Mouse (Mus musculus): ENCODE results near the gene Slc10a7.
A peak's percentile ranks its signal among the peaks of the same experiment; 100 is the strongest.
"Not testable (repeated sequence)": the region's sequence is repeated elsewhere in the genome, so short reads cannot be mapped to it uniquely, and the experiment has no call there.

Slc10a7 gene

DNA sequence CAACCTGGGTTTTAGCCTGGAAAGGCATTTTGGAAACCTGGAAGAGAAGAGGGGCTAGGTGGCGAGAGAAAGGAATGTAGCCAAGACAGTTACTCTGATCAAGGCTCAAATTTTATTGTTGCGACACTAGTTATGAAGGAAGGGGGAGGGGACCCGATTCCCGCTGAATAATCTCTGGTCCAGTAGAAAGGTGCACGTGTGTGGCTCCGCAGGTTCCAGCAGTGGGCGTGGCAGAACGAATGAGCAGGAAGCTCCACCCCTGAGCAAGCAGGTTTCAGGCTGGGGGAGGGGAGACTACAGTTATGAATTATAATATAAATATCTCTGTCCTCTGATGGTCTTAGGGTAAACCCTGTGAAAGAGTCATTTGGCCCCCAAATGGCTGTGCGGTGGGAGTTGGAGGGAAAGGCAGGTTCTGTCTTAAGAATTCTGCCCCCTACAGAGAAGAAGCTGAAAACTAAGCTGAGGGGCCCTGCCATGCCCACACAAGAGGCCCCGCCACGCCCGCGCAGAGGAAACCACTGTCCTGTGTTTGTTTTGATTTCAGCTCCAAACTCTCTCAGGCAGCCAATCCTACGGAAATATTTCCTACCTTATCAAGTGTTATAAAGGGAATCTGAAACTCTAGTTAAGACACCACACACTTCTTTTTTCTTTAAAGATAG is 36.1 kb downstream of the Slc10a7 start:
- not testable (repeated sequence) for DNase-seq (ENCODE audit: low read depth, low spot score)

DNA sequence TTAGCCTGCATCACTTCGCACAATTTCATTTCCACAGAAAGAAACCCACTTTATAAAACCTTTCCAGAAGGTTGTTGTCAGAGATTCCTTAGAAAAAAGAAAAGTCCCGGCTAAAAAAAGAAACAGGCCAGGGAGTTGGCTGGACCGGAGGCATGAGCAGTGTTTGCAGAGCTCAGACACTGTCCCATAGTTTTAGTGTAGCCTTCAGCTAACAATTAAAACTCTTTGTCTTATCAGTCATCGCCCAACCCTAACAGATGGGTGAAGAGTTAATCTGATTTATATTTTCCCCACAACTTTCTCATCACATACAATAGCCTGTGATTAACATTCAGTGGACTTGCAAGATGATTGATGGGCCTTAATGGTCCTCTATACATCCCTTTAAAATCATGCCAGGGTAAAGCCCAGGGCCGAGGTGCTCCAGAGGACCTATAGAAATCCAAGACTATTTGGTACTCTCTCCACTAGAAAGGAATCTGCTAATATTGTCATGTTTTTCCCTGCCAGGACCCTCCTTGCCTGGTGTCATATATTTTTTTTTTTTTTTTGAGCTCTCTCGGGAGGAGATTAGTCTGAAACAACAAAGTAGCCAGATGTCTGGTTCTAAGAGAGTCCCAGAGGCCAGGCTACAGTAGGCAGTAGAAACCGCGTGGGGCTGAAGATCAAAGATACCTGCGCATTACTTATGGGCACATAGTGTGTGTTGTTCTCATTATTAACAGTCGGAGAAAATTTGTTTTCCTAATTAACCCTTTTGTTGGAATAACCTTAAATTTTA is 41.0 kb downstream of the Slc10a7 start:
- no peak for DNase-seq (ENCODE audit: low read depth, low spot score)

DNA sequence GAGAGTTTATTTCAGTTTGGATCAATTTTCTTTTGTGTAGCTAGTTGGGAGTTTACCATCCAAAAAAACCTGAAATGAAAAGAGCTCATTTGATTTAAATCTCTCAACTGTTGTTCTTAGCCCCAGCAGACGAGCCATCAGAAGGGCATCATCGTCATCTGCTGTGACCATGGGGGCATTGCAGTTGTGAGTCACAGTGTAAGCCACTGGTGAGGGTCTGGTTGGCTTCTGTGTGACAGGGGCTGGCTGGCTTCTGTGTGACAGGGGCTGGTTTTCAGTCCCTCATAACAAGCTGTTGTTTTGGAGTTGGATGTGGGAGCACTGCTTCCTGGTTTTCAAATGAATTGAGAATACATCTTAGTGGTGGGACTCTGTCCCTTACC is 41.6 kb downstream of the Slc10a7 start:
- DNase-seq (ENCODE audit: low read depth, low spot score): no peak

DNA sequence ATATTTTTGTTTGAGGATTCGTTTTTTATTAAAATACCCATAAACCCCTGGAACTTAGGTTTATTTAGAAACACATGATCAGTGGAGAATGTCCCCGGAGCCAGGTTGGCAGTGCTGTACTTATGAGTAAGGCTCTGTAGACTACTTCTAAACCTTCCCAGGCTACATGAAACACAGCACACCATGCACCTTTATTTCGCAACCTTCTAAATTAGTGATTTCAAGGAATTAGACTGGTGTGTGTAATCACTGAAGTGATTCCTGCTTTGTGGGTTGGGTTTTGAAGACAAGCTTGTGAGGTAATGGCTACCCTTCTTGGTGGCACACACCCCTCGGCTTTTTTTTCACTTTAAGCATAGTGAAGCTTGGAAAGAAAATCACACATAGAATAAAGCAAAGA is 46.7 kb downstream of the Slc10a7 start:
- no peak for DNase-seq (ENCODE audit: low read depth, low spot score)

DNA sequence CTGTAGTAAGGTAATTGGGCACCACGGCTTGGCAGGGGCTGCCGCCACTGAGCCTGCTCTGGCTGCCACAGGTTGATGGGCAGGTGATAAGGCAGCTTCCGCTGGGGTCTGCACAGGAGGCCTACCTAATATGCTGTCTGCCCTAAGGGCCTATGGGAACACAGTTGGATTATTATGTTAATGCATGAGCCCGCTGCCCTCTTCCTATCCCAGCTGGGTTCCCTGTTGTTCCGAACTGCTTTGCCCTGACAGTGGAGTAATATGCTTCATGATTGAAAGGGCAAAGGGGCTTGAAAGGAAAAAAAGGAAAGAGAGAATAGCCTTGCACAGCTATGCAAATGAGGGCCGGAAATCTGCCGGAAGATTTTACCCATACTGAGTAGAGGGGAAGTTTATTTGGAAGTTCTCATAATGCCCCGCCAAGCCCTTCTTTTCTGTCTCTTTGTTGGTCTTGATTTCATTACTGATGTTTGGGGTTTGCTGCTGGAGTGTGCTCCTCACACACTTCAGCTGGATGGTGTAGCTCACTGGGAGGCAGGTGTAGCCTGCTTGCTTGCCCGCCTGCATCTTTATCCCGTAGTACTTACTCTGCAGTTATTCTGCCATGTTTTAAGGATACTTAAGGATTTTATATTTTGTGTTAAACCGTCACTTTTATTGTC is 47.8 kb downstream of the Slc10a7 start:
- DNase-seq (ENCODE audit: low read depth, low spot score): peak; percentile 38

DNA sequence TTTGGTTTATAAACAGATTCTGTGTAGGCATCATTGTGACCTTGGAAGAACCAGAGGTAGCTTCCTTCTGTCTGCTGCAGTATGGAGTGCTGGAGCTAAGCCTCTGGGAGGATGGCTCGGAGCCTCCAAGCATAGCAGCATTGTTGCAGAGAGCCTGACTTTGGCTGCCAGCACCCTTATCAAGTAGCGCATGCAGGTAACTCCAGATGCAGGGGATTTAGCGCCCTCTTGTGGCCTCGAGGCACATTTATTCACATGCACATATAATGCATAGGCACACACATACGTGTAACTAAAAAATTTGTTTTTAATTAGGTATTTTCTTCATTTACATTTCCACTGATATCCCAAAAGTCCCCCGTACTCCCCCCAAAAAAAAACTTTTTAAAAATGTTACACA is 52.5 kb downstream of the Slc10a7 start:
- no peak for DNase-seq (ENCODE audit: low read depth, low spot score)

DNA sequence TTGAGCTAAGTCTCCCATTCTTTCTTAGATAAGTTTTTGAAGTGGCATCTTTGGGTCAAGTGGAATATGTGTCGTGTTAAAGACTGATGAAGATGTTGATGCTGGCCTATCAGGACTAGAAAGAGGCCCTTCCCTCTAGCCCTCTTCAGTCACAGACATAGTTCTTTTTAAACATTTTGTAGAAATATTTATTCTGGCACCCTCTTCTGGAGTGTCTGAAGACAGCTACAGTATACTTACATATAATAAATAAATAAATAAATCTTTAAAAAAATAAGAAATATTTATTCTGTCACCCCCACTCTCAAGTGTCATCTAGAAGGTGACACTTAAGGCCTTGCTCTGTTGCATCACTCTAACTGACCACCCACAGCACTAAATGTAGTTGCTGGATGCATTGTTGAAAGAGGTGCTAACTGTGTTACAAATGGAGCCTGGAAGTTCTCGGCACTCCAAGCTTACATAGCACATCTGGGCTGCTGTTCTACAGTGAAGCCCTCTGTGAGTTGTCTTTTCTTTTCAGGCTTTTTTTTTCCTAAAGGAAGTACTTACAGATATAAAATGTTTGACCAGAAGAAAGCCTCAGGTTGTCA is 54.4 kb downstream of the Slc10a7 start:
- DNase-seq (ENCODE audit: low read depth, low spot score): no peak

DNA sequence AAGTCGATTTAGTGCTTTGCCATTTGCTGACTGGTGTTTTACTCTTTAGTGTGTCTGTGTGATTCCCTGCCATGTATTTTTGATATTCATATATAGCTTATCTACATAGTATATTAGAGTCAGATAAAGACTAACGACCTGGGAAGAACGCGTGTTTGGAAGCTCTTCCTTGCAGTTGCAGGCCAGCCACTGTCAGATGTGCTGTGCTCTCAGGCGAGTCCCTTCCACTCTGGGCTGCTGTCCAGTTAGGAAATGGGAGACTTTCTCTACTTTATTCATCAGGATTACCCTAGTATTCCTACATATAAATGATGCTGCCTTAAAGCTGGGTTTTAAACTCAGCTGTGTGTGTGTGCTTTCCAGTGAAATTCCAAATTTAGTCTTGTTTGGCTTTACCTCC is 55.1 kb downstream of the Slc10a7 start:
- DNase-seq (ENCODE audit: low read depth, low spot score): no peak

DNA sequence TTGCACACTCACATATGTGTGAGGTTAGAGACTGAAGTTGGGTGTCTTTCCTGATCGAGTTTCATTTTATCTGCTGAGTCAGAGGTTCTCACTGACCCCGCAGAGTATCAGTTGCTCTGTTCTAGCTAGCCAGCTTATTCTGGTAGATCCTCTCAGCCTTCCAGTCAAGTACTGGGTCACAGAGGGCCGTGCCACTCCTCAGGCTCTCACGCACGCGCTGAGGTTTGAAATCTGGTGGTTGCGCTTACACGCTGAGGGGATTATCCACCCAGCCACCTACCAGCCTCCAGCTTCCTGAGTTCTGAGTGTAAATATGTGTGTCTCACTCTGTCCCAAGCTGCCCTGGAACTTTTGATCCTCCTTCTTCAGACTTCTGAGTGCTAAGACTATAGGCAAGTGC is 59.0 kb downstream of the Slc10a7 start:
- no peak for DNase-seq (ENCODE audit: low read depth, low spot score)

DNA sequence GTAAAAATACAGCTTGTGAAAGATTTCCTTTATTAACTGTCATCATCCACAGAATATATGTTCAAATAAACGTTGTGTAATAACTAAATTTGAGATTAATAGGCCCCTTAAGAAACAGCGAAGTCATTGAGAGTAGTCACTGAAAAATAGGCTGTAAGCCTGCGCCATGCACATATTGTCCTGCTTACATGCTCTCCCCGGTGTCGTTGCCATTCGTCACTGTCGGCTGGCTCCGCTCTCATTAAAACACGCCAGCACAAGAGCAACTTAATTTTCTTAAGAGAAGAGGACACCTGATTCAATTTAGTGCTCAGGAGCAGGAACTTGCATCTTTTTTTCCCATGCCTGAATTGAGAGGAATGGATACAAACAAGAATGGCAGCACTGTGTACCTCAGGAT is 62.4 kb downstream of the Slc10a7 start:
- DNase-seq (ENCODE audit: low read depth, low spot score): no peak

DNA sequence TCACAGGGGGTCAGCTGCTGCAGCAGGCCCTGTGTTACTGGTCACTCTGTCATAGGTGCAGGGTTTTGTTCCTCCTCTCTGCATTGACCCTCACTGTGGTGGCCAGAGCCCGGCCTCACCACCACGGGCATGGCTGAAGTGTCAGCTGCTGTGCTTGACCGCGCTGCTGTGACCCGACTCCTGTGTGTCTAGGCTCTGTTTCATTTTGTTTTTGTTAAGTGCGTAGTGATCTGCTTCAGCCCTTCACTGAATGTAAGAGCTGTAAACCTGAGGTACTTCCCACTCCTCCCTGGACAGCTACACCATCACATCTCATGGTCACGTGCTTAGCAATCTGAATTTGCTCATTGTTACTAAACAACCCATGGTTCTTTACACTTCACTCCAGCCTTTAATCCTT is 65.1 kb downstream of the Slc10a7 start:
- no peak for DNase-seq (ENCODE audit: low read depth, low spot score)

DNA sequence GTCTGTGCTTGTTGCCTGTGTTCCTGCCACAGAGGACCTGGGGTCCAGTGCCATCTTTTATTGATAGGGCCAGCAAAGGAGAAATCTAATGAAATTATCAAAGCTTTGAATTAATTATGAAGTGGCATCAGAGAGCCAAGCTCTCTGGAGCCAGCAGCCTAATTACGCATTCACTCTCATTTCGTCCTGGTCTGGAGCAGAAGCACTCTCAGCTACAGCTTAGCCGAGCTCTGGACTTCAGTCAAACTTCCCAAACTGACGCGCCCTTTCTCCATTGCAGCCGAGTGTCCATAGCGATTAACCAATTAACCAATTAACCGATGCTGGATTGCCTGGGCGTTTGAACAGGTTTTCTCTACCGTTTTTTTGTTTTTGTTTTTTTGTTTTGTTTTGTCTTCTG is 68.4 kb downstream of the Slc10a7 start:
- no peak for DNase-seq (ENCODE audit: low read depth, low spot score)

DNA sequence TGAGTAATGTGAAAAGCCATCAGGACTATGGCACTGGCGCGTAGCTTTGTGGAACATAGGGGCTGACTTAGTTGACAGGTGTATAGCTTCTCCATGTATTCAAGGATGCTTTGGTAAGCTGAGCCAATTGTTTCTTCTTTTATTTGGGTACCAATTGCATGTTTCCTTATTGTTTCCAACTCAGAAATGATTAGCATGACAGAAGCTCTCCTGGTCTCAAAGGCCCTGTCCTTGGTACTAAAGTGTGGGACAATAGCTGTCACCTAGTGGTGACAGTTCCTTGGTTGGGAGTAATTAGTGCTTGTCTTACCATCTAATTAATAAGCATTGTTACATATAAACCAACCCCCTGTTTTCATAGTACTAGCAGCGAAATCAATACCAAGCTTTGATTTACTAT is 68.9 kb downstream of the Slc10a7 start:
- DNase-seq (ENCODE audit: low read depth, low spot score): no peak

DNA sequence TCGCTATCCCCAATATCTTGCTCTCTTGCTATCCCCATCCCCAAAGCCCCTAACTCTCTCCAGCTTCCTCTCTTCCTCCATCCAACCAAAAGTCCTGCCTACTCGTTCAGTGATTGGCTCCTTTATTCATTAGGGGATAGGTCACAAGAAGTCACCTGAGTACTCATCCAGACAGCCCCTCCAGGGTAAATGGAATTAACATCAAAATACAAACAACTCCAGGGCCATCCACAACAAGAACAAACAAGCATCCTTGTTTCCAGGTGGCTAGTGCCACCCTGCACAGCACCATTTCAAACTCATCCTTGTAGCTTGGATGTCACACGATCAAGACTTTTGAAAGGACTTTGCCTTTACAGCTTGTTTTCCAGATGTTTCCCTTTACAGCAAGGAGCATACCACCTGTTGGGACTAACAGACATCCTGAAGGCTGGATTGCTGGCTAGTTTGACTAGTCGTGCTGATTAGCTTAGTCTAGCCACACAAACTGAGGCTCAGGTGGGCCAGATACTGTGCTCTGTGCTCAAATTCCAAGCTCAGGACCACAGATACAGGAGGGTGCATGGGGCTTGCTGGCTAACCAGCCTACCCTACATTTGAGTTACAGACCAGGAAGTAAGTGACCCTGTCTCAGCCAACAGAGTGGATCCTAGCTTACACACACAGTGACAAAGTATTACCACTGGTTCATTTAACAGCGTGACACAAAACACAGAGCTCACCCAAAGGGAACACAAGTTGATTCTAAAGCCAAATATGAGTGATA is 75.0 kb downstream of the Slc10a7 start:
- DNase-seq (ENCODE audit: low read depth, low spot score): no peak

DNA sequence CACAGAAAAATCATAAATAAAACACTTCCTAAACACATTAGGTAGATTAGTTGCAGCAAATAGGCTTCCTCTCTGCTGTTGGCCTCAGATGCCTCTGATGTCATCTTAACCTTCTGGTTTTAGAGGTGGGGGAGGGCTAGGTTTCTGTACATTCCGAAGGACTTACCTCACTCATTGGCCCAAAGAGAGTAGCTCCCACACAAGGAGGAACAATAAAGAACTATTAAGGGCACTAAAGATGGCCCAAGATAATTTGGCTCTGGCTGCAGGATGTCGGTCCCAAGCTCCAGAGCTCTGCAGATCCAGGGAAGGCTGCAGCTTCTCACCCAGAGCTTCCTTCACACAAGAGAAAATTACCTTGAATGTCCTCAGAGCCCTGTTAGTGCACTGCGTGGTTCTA is 75.7 kb downstream of the Slc10a7 start:
- no peak for DNase-seq (ENCODE audit: low read depth, low spot score)

DNA sequence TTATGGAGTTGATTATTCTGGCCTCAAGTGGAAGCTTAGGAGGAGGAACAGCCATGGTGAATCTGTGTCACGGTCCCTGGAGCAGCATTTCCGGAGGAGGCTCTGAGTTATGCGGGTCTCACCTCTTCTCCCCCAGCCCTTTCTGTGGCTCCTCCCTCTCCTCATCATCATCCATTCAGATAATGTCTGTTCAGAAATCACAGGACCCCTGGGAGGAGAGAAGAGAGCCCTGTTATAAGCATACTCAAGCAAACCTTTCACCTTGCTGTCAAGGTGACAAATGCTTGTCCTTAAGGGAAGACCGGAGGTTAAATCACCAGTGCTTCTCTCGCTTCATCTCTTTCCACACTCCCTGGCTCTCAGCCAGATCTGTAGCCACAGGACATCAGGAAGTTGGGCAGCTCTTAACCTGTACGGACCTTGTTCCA is 86.3 kb downstream of the Slc10a7 start:
- no peak for DNase-seq (ENCODE audit: low read depth, low spot score)

DNA sequence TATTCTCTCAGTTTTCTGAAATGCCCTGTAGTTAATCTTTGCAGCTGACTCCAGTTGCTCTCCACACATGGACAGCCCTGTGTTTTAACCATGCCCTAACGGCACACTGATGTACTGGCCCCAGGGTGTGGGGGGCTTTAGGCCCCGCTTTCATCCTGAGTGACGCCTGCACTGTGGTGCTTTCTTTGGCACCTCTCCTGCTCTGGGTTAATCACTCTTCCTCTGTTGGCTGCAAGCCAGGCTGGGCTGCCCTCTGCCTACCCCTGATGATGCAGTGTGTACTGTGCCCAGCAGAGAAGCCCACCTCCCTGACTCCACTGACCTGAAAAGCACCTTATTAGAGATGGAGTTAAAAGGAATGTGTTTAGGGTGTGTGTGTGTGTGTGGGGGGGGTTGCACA is 89.1 kb downstream of the Slc10a7 start:
- DNase-seq (ENCODE audit: low read depth, low spot score): no peak

DNA sequence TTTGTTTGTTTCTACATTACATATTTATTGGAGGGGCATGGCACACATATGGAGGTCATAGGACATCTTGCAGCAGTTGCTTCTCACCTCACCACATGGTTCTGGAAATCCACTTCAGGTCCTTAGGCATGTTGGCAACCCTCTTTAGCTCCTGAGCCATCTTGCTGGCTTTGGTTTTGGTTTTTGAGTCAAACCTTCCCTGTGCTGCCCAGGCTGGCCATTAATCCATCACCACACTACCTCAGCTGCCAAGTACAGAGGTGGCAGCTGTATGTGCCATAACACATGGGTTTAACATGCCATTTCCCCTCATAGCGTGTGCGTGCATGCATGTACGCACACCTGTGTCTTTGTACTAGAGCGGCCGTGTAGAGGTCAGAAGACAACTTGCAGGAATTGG is 93.9 kb downstream of the Slc10a7 start:
- DNase-seq (ENCODE audit: low read depth, low spot score): no peak

DNA sequence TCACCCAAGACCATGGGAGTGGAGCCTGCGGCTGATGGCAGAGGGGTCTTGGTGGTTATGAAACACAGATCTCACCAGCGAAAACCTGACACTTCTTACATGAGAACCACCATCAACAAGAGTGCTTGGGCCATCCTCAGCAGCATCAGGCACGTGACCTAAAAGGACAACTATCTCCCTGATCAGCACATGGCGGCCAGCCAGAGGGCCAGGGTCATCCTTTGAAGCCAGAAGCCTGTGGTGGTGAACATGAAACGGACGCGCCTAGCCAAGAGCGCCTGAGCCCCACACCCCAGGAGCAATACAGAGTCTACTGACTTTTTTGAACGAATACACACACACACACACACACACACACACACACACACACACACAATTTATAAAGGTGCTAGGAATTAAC is 95.3 kb downstream of the Slc10a7 start:
- DNase-seq (ENCODE audit: low read depth, low spot score): no peak

DNA sequence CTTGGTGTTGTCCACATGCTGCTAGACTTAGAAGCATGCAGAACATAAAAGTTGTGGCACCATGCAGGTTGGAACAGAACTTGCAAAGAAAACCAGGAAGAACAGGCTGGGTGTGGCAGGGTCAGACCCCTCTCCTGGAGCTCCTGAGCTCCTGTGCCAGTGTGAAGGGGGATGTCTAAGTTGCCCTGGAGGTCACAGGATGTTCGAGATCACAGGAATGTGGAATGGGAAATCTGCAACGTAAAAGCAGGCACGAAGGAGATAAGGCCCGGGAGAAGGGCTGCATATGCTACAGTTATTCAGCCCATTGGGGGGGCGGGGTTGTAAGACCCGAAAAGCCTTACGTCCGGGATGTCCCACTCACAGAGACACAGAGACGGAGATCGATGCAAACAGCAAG is 100.2 kb downstream of the Slc10a7 start:
- DNase-seq (ENCODE audit: low read depth, low spot score): no peak

DNA sequence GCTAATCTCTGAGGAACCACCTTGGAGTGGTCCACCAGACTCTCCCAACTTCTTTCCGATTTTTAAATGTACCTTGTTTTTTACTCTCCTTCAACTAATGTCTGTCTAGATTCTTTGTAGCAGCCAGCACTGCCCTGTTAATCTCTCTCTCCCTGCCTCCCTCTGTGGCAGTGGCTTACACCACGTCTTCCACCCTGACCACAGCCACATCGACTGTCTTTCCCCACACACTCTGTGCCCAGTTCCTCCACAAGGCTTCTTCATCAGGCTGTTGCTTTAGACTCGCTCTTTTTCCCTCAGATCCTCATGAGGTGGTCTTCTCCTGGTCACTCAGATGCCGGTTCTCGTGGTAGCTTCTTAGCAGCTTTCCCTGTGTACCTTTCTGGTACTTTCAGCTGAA is 101.9 kb downstream of the Slc10a7 start:
- DNase-seq (ENCODE audit: low read depth, low spot score): no peak

DNA sequence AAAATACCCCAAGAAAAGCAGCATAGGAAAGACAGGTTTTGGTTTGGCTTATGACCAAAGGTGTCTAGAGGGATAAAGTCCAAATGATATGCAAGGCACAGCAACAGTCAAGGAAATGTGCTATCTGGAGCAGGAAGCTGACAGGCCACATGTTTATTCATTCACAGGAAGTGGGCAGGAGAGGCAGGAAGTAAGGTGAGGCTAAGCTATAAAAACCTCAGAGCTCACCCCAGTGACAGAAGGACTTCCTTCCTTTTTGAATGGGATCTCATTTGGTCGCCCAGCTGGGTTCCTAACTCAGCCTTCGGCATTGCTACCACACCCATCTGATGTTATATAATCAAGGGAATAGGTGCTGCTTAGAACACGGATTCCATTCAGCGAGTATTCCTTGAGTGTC is 113.2 kb downstream of the Slc10a7 start:
- no peak for DNase-seq (ENCODE audit: low read depth, low spot score)
